Mouse (Mus musculus) gastrocnemius, postnatal 14 days (tissue): Measurements from ENCODE around the gene Rgs17. TPM values are rescaled to one million over a fixed set of nuclear protein-coding genes. Genes with fewer than 3 reads are reported as not detected.

Experiments
- DNase-seq: peaks from one replicate; pipeline ENCODE4 v3.0.0; 2021; ENCODE audit warnings: mixed read lengths
- intact Hi-C: fragments of 180-260 bp; cut with DNase I; formaldehyde crosslinking; loops from one replicate; pipeline ENCODE4 v1.15.1; 2025; ENCODE audit warnings: low total_unique reads
- total RNA-seq, 2 experiments: library from RNA; stranded (reverse); gene quantifications; 2 replicates each; pipeline ENCODE4 v1.2.3; 2021

Gene Rgs17
- total RNA-seq, 2 experiments from 2014 or later, result 0.08 to 0.24 TPM

DNA sequence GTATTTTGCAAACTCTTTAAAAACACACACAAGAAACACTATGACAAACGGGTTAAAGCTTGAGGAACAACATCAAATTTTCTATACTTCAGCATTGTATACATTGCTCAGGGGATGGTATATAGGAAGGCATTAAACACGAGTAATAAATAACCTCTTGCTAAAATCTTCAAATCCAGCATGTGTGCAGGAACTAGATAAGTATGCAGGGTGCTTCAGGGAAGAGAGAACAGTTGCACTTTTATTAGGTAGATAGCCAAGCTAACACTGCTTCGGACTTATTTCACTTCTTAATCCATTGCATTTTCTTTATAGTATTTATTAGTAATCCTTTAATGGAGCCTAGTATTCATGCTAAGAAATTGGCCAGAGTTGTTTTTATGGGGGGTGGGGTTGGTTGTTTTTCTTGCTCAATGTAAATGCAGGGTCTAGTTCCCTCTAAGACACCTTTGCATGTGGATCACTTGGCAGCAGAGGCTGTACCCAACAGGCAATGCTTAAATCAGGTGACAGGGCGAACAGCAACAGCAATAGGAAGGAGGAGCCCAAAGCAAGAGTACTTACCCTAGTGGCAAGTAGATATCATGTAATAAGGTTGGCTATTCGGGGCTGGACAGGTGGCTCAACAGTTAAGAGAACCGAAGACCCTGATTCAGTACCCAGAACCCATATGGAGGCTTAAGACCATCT, 95.7 kb downstream of the Rgs17 start:
- intact Hi-C loops, result no loop called here
- DNase-seq, result no peak

DNA sequence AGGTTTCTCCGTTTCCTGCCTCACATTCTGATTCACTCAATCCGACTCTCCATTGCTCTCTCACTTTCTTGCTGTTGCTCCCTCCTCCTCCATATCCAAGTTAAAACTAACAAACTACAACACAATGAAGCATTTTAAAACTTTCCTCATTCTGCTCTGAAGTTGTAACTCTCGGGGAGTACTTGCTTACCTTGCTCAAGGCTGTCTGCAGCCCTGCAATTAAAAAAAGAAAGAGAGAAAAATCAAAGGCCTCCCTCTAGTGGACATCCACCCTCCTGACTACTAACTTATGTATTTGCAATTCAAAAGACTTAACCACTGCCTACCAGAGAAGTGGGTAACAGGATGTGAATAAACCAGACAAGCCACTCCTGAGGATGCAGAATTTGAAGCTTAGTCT, 97.4 kb downstream of the Rgs17 start:
- intact Hi-C loops, result no loop called here
- DNase-seq, result no peak

GRCm38 (mm10) chr10:5823740-5824491, 98.3 kb downstream of the Rgs17 start, which contains the start of gene Mtrf1l:
Mtrf1l (minus strand) TSS chr10:5823910.
- DNase-seq, result peak; percentile 97
- intact Hi-C loops, result no loop called here

- intact Hi-C loops, result no loop called here
- no peak for DNase-seq
Measured at GRCm38 (mm10) chr10:5823291-5823739, 98.9 kb downstream of the Rgs17 start.

- intact Hi-C loops, result no loop called here
- DNase-seq, result no peak
Measured at GRCm38 (mm10) chr10:5818772-5819171, 103.4 kb downstream of the Rgs17 start.

- DNase-seq, result no peak
- intact Hi-C loops, result no loop called here
Measured at GRCm38 (mm10) chr10:5815968-5816367, 106.2 kb downstream of the Rgs17 start.

- intact Hi-C loops, result no loop called here
- DNase-seq, result no peak
Measured at GRCm38 (mm10) chr10:5813724-5814123, 108.5 kb downstream of the Rgs17 start.

GRCm38 (mm10) chr10:5807683-5808082, 114.5 kb downstream of the Rgs17 start:
- no peak for DNase-seq
- intact Hi-C loops, result no loop called here

DNA sequence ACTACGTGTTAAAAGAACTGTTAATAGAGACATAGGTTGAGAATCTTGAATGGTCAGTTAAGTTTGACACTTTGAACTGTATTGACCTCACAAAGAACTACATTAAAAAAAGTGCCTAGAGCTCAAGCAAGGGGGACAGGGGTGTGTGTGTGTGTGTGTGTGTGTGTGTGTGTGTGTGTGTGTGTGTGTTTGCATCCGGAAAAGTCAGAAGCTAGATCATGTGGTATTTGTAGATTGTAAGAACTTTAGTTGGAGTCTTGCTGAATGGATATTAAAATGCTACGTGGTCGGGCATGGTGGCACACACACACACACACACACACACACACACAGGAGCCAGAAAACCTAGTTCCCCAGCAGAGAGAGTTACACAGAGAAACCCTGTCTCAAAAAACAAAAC, 115.2 kb downstream of the Rgs17 start:
- intact Hi-C loops, result no loop called here
- no peak for DNase-seq

- DNase-seq, result no peak
- intact Hi-C loops, result no loop called here
Measured at GRCm38 (mm10) chr10:5806416-5806815, 115.8 kb downstream of the Rgs17 start.

- peak; percentile 98 for DNase-seq
- intact Hi-C loops, result no loop called here
Measured at GRCm38 (mm10) chr10:5805731-5806307, 116.4 kb downstream of the Rgs17 start.

GRCm38 (mm10) chr10:5805243-5805730, 116.9 kb downstream of the Rgs17 start, which contains the start of gene Fbxo5:
Fbxo5 (minus strand) TSS chr10:5805600.
- intact Hi-C loops, result no loop called here
- DNase-seq, result peak; percentile 99

DNA sequence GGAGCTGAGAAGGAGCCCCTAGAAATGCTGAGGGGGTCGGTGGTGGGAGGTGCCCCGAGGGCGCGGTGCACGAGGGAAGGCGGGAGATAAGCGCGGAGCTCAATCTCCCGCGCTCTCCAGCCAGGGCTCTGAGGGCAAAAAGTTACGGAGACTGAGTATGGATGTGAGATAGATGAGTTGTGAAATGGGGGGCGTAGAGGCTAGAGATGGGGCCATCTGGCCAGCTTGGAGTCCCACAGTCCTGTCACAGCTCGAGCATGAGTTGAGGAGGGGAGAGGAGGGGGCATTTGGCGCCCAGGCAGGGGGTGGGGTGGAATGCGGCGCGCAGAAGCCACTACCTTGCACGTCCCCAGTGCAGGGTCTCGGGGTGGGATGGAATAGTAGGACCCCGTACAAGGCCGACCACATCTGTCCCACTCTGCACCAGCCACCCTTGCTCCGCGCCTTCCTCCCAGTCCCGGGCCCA, 117.5 kb downstream of the Rgs17 start:
- DNase-seq, result peak; percentile 7
- intact Hi-C loops, result no loop called here

GRCm38 (mm10) chr10:5803739-5804138, 118.5 kb downstream of the Rgs17 start:
- DNase-seq, result no peak
- intact Hi-C loops, result no loop called here

DNA sequence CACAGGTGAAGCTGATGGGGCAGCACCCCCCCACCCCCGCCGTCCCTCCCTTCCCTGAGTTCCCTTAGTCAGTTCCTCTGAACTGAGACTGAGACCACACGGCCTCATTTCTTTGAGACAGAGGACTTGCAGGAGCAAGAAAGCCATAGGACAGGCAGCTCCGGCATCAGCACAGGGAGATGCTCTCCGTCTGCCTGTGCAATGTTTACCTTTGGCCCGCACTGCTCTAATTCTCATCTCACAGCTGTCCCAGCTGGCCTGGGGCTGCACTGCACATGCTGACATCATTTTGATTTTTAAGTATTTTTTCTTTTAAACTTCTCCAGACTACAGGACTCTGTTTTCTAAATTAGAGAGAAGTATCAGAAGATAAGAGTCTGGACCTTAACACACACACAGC, 119.3 kb downstream of the Rgs17 start:
- no peak for DNase-seq
- intact Hi-C loops, result no loop called here

DNA sequence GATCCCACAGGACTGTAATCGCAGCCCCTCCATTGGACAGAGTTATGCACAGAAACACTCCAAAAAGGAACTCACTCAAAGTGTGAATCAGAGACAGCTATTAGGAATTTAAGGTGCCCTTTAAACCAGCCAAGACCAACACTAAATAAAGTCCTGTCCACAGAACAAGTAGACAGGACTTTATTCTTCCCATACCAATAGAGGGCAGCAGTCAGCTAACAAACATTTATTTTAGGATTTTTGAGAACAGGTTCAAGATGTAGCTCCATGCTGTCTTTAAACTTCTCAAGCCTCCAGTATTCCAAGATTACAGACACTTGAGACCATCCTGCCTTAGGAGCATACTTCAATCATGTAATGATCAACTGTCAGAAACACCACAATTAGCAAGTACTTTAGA, 121.7 kb downstream of the Rgs17 start:
- DNase-seq, result no peak
- intact Hi-C loops, result no loop called here

GRCm38 (mm10) chr10:5798069-5798468, 124.1 kb downstream of the Rgs17 start:
- intact Hi-C loops, result no loop called here
- DNase-seq, result no peak

DNA sequence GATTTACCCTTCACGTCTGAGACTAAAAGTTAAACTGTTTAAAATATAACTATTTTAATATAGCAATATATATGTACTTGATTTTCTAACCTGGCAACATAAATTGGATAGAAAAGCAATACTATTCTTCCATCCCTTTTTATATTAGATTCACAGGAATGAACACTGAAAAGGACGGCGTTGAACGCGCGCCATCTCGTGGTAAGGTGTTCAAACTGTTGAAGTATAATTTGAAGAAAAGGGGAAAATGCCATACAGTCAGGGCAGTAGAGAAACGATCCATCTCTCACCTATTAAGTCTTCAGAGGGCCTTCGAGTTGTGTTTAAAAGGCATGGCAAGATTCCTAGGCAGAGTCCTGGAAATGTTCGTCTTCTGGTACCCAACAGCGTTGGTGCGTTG, 131.5 kb downstream of the Rgs17 start:
- DNase-seq, result peak; percentile 40
- intact Hi-C loops, result no loop called here

DNA sequence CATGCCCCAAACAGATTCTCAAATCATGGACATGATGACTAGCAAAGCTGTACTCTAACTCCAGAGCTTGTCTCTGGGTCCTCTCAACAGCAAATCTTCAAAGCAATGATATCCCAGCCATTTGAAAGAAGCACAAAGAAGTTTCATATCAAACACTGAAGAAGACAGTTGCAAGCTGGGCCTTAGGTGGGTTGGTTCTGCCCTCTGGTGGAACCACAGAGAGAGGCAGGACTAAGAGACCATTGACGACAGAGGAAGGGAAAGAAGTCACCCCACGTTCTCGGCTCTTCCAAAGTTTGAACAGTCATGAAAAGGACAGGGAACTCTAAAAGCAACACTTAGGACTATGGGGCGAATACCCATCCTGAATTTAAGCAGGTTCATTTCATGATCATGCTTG, 135.3 kb downstream of the Rgs17 start:
- intact Hi-C loops, result loop anchor here (5.0 kb wide), 1 partner anchor 185 kb away; no protein-coding TSS in a partner anchor
- no peak for DNase-seq
